Mouse (Mus musculus) lung, postnatal 0 days (tissue): Measurements from ENCODE around the gene Chit1.

Source experiments
- CTCF ChIP-seq: IDR thresholded peaks from 2 replicates; pipeline ENCODE4 v1.5.1; 2016; ENCODE audit warnings: antibody characterized with exemption, mild to moderate bottlenecking
- EP300 ChIP-seq: IDR thresholded peaks from 2 replicates; pipeline ENCODE4 v1.6.1; 2016; ENCODE audit warnings: antibody characterized with exemption, mild to moderate bottlenecking, control low read depth

DNA sequence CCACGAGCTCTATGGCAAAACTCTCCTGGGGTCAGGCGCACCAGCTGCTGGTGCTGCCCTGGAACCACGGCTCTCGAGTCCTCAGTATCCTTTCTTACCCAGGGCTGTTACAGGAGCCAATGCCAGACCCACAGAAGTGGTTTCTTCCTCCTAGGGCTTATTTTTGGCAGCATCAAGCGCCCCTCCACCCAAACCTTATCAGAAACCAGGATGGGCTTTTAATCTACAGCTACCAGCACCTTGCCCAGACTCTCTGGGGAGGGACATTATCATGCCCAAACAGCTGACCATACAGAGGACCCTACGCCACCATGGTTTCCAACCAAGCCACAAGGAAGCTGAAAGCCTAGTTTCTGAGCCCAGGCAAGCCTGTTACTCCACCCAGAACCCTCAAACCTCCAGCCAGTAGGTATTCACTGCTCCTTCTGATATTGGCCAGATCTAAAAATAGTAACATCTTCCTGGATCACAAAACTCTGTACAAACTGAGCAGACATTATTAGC lies 37.9 kb upstream of the Chit1 start:
- TF ChIP-seq CTCF (no peak), EP300 (no peak)
